Mouse (Mus musculus) adipose tissue, adult 10 weeks (tissue): ENCODE results near the gene Mapk14. TPM values are rescaled to one million over a fixed set of nuclear protein-coding genes. Genes with fewer than 3 reads are reported as not detected.

Experiments
- polyA plus RNA-seq: library from polyadenylated mRNA; stranded (reverse); fragments of 350-450 nt; fragmentation: Illumina TruSeq; extraction: RNeasy Lipid Tissue Mini Kit (QIAGEN cat#74804); gene quantifications from one replicate; pipeline ENCODE4 v1.2.3, GENCODE M21; 2014; ENCODE audit warnings: low read depth, low replicate concordance

Mapk14 gene
- polyA plus RNA-seq: 63.7 TPM

DNA sequence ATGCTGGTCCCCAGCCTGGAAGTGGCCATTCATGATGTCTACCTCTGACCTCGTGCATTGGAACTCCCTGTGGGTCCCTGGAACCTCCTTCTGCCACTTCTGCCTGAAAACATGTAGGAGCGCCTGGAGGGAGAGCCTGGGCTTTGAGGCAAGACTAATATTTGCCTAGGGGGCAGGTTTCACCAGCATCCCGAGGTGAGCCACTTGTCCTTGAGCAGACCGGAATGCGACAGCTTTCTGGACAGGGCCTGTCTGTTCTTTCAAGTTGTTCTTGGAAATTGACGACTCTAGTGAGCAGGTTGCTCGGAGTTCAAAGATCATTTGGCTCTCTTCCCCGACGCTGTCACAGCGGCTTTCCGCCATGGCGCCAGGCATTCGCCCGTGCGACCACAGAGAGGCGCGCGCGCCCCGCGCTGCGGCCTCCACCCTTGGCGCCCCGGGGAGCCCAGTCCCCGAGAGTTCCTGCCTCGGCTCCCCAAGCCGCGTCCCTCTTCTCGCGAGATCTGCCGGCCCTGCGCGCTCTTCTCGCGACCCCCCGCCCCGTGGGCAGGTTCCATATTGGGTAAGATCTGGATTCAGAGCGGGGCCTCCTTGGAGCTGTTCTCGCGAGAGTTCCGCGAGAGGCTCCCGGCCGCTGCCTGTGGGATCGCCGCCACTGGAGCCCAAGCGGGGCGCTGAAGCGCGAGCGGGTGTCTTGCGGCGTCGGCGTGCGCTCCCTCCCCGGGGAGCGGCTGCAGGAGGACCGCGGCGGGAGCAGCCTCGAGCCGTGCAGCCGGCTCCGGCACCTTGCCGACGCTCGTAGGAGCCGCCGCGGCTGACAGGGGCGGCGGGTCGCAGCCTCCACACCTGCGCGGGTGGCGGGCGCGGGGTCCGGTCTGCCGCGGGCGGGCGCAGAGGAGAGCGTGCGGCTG is at the start of gene Mapk14:
Gene Mapk14, plus strand, starts transcription at position 554 of the 911 bp plus-strand sequence.

DNA sequence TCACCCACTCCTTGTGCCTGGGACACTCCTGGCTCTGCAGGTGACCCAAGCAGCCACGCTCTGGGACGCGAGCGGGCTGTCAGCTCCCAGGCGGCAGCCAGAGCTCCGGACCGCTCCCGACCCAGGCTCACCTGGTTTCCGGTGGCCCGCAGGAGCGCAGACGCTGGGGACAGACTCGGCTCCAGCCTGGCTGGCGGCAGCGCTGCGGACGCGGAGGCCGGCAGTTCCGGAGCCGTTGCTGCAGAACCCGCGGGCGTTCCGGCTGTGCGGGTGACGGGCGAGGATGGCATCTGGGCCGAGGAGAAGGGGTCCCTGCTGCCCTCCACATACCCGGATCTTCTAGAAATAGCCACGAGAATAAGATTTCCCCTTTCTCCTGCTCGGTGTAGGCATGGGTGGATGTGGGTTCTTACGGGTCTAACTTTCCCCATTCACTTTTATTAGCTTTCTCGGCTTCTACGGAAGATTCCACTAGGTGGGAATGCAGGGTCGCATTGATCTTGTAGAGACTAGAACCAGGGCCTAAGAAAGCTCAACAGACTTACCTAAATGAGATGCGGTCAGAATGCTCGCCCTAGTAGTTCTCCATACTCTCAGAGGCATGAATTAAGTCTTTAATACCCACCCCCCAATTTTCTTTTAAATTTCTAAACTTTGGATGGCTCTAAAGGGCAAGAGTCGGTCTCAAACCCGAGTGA is 1.4 kb upstream of the Mapk14 start, which contains the start of gene Slc26a8:
Gene Slc26a8, minus strand, starts transcription at position 648 of the 698 bp plus-strand sequence.

DNA sequence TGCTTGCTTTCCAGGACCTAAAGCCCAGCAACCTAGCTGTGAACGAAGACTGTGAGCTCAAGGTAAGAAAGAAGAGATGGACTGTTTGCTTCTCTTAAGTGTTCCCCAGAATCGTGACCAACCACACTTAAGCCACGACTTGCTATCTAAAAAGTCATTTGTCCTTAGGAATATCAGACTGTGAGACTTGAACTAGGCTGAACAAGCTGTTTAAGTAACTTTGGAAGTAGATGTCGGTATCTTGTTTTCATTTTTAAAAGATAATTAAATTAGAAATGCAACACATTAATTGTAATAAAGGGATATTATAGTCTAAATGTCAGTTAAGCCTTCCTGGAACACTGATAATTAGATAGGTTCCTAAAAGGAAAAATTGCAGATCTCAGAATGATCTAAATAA is 34.7 kb downstream of the Mapk14 start, which contains the start of gene AC170998.1:
Gene AC170998.1, plus strand, starts transcription at position 301 of the 400 bp plus-strand sequence.

DNA sequence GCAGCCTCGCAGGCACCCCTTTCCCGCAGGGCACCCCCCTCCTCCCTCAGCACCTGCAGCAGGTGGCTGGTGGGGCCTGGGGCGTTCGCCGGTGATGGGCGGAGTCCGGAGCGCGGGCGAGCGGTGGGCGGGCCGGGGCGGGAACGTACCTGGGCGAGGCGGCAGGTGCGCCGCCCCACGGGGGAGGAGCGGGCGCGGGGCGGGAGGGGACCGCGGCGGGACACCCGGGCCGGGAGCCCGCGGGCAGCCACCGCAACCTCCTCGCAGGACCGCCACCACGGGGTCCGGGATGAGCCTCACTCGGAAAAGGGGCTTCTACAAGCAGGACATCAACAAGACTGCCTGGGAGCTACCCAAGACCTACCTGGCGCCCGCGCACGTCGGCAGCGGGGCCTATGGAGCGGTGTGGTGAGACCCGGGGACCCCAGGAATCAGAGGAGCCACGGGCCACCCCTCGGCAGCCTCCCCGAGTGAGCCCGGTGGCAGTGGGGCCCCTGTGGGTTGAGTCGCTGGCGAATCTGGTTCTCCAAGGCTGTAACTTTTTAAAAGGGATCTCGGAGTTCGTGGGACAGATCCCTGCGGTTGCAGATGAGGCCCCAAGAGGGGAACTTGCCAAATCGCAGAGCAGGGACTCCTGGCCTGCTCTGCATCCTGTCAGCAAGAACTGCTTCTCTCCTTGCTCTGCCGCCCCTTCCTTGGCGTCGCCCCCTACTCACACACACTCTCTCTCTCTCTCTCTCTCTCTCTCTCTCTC is 78.2 kb downstream of the Mapk14 start, which contains the start of gene Mapk13:
Gene Mapk13, plus strand, starts transcription at position 177 of the 754 bp plus-strand sequence.

Other genes starting within 250 kb of the Mapk14 start
- 208 TPM for gene Fkbp5, start 173.8 kb upstream of the Mapk14 start, polyA plus RNA-seq
- gene Armc12, start 160.5 kb upstream of the Mapk14 start, polyA plus RNA-seq: 4.0 TPM
- 1,129 TPM for gene Clpsl2, start 141.9 kb upstream of the Mapk14 start, polyA plus RNA-seq
- 0.83 TPM for gene Clps, start 130.6 kb upstream of the Mapk14 start, polyA plus RNA-seq
- not detected for gene Lhfpl5, start 115.7 kb upstream of the Mapk14 start, polyA plus RNA-seq
- 36.6 TPM for gene Srpk1, start 68.6 kb upstream of the Mapk14 start, polyA plus RNA-seq
- 4.6 TPM for gene Slc26a8, start 1.1 kb upstream of the Mapk14 start, polyA plus RNA-seq
- not detected for gene AC170998.1, start 34.8 kb downstream of the Mapk14 start, polyA plus RNA-seq
- 31.0 TPM for gene Mapk13, start 78.0 kb downstream of the Mapk14 start, polyA plus RNA-seq
- 33.7 TPM for gene Brpf3, start 109.8 kb downstream of the Mapk14 start, polyA plus RNA-seq
- 1.5 TPM for gene Pnpla1, start 167.1 kb downstream of the Mapk14 start, polyA plus RNA-seq
- 0.42 TPM for gene 4930539E08Rik, start 224.0 kb downstream of the Mapk14 start, polyA plus RNA-seq